Mouse (Mus musculus): ENCODE data around the gene Ess2. TPM values are rescaled to one million over a fixed set of nuclear protein-coding genes. Genes with fewer than 3 reads are reported as not detected.

The Ess2 gene
- polyA plus RNA-seq, 1 experiment = 2.1 TPM

- Histone ChIP-seq H3K36me3 (ENCODE audit: control insufficient read depth) (peaks cover 9% of the 10 kb centered on the region), H3K4me3 (replicated peaks) (no peak overlapping the region), H3K9me3 (ENCODE audit: control insufficient read depth, low read length) (no peaks in the 10 kb centered on the region), H3K27me3 (ENCODE audit: control insufficient read depth) (0 out of 2 replicates have a peak, but pooled peaks cover 2% of the 10 kb centered on the region), H3K4me1 (ENCODE audit: control insufficient read depth) (peaks cover 29% of the 10 kb centered on the region)
- TF ChIP-seq GATA1 (IDR thresholded peaks at IDR 0.05; ENCODE audit: low read length) (no peak), TAL1 (IDR thresholded peaks at IDR 0.05; ENCODE audit: low read length) (no peak)
Observed at GRCm38 (mm10) chr16:17892606-17893005, 18.5 kb downstream of the Ess2 start.

DNA sequence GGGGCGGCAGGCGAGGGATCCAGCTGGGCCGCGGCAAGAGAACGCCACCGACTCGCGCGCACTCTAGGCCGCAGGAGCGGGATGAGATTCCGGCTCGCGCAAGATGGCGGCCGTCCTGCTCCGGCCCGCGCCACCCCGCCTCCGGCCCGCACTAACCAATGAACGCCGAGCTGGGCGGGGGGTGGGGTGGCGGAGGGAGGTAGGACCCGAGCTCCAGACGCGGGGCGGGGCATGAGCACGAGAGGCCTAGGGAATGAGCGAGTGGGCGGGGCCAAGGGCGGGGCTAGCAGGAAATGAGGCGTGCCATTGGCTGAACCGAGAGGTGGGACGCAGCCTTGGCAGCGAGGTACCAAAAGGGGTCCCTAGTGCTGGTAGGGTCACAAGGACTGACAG is 19.6 kb downstream of the Ess2 start, which contains the start of gene Gm20518:
TSS of gene Gm20518 (minus strand) at position 105 of the 393 bp plus-strand sequence.
- peaks cover 32% of the 10 kb centered on the region for H3K4me1 ChIP-seq (ENCODE audit: control insufficient read depth)
- 0 out of 2 replicates have a peak, but pooled peaks cover 2% of the 10 kb centered on the region for H3K27me3 ChIP-seq (ENCODE audit: control insufficient read depth)
- H3K36me3 ChIP-seq (ENCODE audit: control insufficient read depth) = peaks cover 12% of the 10 kb centered on the region
- H3K9me3 ChIP-seq (ENCODE audit: control insufficient read depth, low read length) = no peaks in the 10 kb centered on the region
- TF ChIP-seq GATA1 (IDR thresholded peaks at IDR 0.05; ENCODE audit: low read length) = no peak
- no peak for TF ChIP-seq TAL1 (IDR thresholded peaks at IDR 0.05; ENCODE audit: low read length)
- H3K4me3 ChIP-seq (replicated peaks) = peak within 1 kb of the TSS; percentile 99

DNA sequence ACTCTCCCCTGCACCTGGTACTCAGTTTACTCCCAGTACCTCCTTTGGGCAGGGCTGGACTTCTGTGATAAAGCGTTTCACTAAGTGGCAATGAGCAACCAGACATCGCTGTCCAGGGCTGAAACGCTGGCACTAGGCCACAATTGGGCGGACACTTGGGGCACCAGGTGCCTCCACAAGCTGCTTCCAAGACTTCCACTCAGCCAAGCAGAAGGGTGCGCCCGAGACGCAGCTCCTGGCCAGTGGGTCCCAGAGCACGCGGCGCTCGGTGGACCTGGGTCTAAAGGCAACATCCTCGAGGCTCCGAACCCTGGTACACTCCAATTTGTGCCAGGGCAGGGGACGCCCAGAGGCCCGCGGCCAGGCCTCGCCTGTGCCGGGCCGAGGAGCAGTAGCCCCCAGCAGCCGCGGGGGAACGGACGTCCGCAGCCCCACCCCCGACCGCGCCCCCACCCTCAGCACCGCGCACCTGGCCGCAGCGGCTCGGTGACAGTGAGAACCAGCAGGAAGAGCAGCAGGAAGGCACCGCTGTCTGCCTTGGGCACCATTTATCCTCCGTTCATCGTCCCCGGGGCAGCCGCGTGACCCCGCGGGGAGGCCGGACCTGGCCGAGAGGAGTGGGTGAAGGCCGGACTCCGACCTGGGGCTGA is 20.1 kb downstream of the Ess2 start:
- Histone ChIP-seq H3K36me3 (ENCODE audit: control insufficient read depth) (peaks cover 12% of the 10 kb centered on the region), H3K4me3 (replicated peaks) (peak overlapping the region; percentile 99), H3K27me3 (ENCODE audit: control insufficient read depth) (0 out of 2 replicates have a peak, but pooled peaks cover 2% of the 10 kb centered on the region), H3K4me1 (ENCODE audit: control insufficient read depth) (peaks cover 33% of the 10 kb centered on the region), H3K9me3 (ENCODE audit: control insufficient read depth, low read length) (no peaks in the 10 kb centered on the region)
- no peak for TF ChIP-seq TAL1 (IDR thresholded peaks at IDR 0.05; ENCODE audit: low read length)
- TF ChIP-seq GATA1 (IDR thresholded peaks at IDR 0.05; ENCODE audit: low read length) = no peak

- H3K36me3 ChIP-seq (ENCODE audit: control insufficient read depth) = peaks cover 19% of the 10 kb centered on the region
- peaks cover 38% of the 10 kb centered on the region for H3K4me1 ChIP-seq (ENCODE audit: control insufficient read depth)
- 0 out of 2 replicates have a peak, but pooled peaks cover 2% of the 10 kb centered on the region for H3K27me3 ChIP-seq (ENCODE audit: control insufficient read depth)
- TF ChIP-seq TAL1 (IDR thresholded peaks at IDR 0.05; ENCODE audit: low read length) = no peak
- no peak for TF ChIP-seq GATA1 (IDR thresholded peaks at IDR 0.05; ENCODE audit: low read length)
- H3K4me3 ChIP-seq (replicated peaks) = peak overlapping the region; percentile 99
- H3K9me3 ChIP-seq (ENCODE audit: control insufficient read depth, low read length) = no peaks in the 10 kb centered on the region
Observed at GRCm38 (mm10) chr16:17890342-17890727, 20.8 kb downstream of the Ess2 start.

DNA sequence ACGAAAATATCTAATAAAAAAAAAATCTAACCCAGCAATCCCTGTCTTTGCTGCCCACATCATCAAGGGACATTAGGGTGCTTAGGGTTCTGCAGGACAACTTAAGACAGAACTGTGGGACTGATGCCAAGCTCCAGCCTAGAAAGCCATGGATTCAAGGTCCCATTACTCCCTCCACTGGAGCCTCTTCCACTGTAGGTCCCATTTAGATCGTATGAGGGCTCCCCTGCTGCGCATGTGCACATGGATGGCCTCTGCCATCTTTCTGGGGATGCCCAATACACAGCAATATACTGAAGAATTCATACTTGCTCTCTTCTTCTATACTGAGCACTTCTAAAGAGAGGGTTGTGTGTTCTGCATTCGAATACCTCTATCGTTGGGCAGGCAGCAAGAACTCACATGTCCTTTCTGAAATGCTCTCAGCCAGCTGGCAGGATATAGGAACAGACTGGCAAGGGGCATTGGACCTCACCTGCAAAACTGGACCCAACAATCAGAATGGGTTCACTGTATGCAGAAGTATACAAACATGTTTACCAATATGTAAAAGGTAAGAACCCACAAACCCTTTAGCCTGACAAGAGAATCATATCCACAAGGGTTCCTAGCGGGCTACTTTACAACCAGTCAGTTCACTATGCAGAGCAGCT is 21.3 kb downstream of the Ess2 start:
- no peaks in the 10 kb centered on the region for H3K9me3 ChIP-seq (ENCODE audit: control insufficient read depth, low read length)
- H3K4me3 ChIP-seq (replicated peaks) = peak overlapping the region; percentile 99
- H3K36me3 ChIP-seq (ENCODE audit: control insufficient read depth) = peaks cover 23% of the 10 kb centered on the region
- peaks cover 38% of the 10 kb centered on the region for H3K4me1 ChIP-seq (ENCODE audit: control insufficient read depth)
- TF ChIP-seq TAL1 (IDR thresholded peaks at IDR 0.05; ENCODE audit: low read length) (no peak), GATA1 (IDR thresholded peaks at IDR 0.05; ENCODE audit: low read length) (no peak)
- 0 out of 2 replicates have a peak, but pooled peaks cover 2% of the 10 kb centered on the region for H3K27me3 ChIP-seq (ENCODE audit: control insufficient read depth)

GRCm38 (mm10) chr16:17884116-17884515 is 27.0 kb downstream of the Ess2 start:
- H3K36me3 ChIP-seq (ENCODE audit: control insufficient read depth) = peaks cover 55% of the 10 kb centered on the region
- H3K27me3 ChIP-seq (ENCODE audit: control insufficient read depth) = no peaks in the 10 kb centered on the region
- peaks cover 26% of the 10 kb centered on the region for H3K4me1 ChIP-seq (ENCODE audit: control insufficient read depth)
- H3K4me3 ChIP-seq (replicated peaks) = no peak overlapping the region
- TF ChIP-seq GATA1 (IDR thresholded peaks at IDR 0.05; ENCODE audit: low read length) = no peak
- no peaks in the 10 kb centered on the region; the same call in 1 of the 2 replicates for H3K9me3 ChIP-seq (ENCODE audit: control insufficient read depth, low read length)

DNA sequence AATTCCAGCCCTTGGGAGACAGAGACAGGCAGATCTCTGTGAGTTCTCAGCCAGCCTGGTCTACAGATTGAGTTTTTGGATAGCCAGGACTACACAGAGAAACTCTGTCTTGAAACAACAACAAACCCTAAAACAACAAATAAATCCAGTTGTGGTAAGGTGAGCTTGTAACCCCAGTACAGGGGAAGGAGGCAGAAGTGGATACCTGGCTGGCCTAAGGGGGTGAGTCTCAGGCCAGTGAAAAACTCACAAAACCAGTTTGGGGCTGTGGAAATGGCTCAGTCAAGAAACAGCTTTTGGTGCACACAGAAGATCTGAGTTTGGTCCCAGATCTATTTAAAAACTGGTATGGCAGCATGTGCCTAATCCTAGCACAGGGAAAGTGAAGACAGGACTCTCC is 29.0 kb downstream of the Ess2 start:
- peaks cover 72% of the 10 kb centered on the region for H3K36me3 ChIP-seq (ENCODE audit: control insufficient read depth)

GRCm38 (mm10) chr16:17879571-17879970 is 31.6 kb downstream of the Ess2 start:
- no peaks in the 10 kb centered on the region for H3K27me3 ChIP-seq (ENCODE audit: control insufficient read depth)
- TF ChIP-seq GATA1 (IDR thresholded peaks at IDR 0.05; ENCODE audit: low read length) (no peak), TAL1 (IDR thresholded peaks at IDR 0.05; ENCODE audit: low read length) (no peak)
- peaks cover 3% of the 10 kb centered on the region for H3K9me3 ChIP-seq (ENCODE audit: control insufficient read depth, low read length)
- H3K36me3 ChIP-seq (ENCODE audit: control insufficient read depth) = peaks cover 64% of the 10 kb centered on the region
- H3K4me3 ChIP-seq (replicated peaks) = no peak overlapping the region
- H3K4me1 ChIP-seq (ENCODE audit: control insufficient read depth) = peaks cover 24% of the 10 kb centered on the region

More for the DNA sequence above, 29.0 kb downstream of the Ess2 start:
- no peak overlapping the region for H3K4me3 ChIP-seq (replicated peaks)
- TF ChIP-seq GATA1 (IDR thresholded peaks at IDR 0.05; ENCODE audit: low read length) (no peak), TAL1 (IDR thresholded peaks at IDR 0.05; ENCODE audit: low read length) (no peak)
- peaks cover 3% of the 10 kb centered on the region for H3K9me3 ChIP-seq (ENCODE audit: control insufficient read depth, low read length)
- H3K4me1 ChIP-seq (ENCODE audit: control insufficient read depth) = peaks cover 27% of the 10 kb centered on the region
- H3K27me3 ChIP-seq (ENCODE audit: control insufficient read depth) = no peaks in the 10 kb centered on the region

- TF ChIP-seq TAL1 (IDR thresholded peaks at IDR 0.05; ENCODE audit: low read length) (no peak), GATA1 (IDR thresholded peaks at IDR 0.05; ENCODE audit: low read length) (no peak)
- Histone ChIP-seq H3K9me3 (ENCODE audit: control insufficient read depth, low read length) (peaks cover 3% of the 10 kb centered on the region), H3K4me3 (replicated peaks) (no peak overlapping the region), H3K27me3 (ENCODE audit: control insufficient read depth) (no peaks in the 10 kb centered on the region), H3K36me3 (ENCODE audit: control insufficient read depth) (peaks cover 55% of the 10 kb centered on the region), H3K4me1 (ENCODE audit: control insufficient read depth) (peaks cover 43% of the 10 kb centered on the region)
Observed at GRCm38 (mm10) chr16:17876096-17876495, 35.1 kb downstream of the Ess2 start.

Measured in erythroblast, embryonic 14.5 days (primary cell).